Comparison of ENCODE assay signal across 18 mouse cellular contexts in genomic region chr2:93521571-93521970, GRCm38 (mm10). TPM values are rescaled to one million over a fixed set of nuclear protein-coding genes. Genes with fewer than 3 reads are reported as not detected.
A peak's percentile ranks its signal among the peaks of the same experiment; 100 is the strongest.
DNase-seq lines count a peak whose midpoint lies in the region; ATAC-seq lines count a peak whose summit lies in the region.
"Had no signal": no experiment of that assay in that cellular context is flagged by ENCODE, and none has a peak within 500 bp of the region (broad histone marks: within the 10 kb centered on the region; RNA-seq: fewer than 3 reads in every experiment).

No protein-coding gene starts in this region.

- peak; percentile 36; the same call in 1 of the 2 replicates for ATAC-seq in forebrain, embryonic 13.5 days
- ATAC-seq in forebrain, embryonic 11.5 days (replicated peaks; ENCODE audit: low FRiP score) = no peak
- ATAC-seq in hindbrain, embryonic 13.5 days (ENCODE audit: low FRiP score) = peak; percentile 44; the same call in 1 of the 2 replicates
- peak; percentile 76; the same call in 1 of the 2 replicates for ATAC-seq in neural tube, embryonic 15.5 days (ENCODE audit: low FRiP score)

- no peaks in the 10 kb centered on the region for H3K9me3 ChIP-seq in forebrain, embryonic 13.5 days (replicated peaks)
- no peaks in the 10 kb centered on the region for H3K9me3 ChIP-seq in forebrain, embryonic 11.5 days (ENCODE audit: control insufficient read depth, low read length)
- no peaks in the 10 kb centered on the region for H3K9me3 ChIP-seq in hindbrain, embryonic 13.5 days
- H3K9me3 ChIP-seq in hindbrain, embryonic 10.5 days = no peaks in the 10 kb centered on the region
- H3K9me3 ChIP-seq in limb, embryonic 10.5 days (replicated peaks) = no peaks in the 10 kb centered on the region
- no peaks in the 10 kb centered on the region for H3K9me3 ChIP-seq in neural tube, embryonic 15.5 days (replicated peaks)

- H3K27me3 ChIP-seq in forebrain, embryonic 13.5 days = no peaks in the 10 kb centered on the region
- no peaks in the 10 kb centered on the region for H3K27me3 ChIP-seq in forebrain, embryonic 11.5 days (ENCODE audit: control insufficient read depth, insufficient read depth, low read length)
- 0 out of 2 replicates have a peak, but pooled peaks cover 5% of the 10 kb centered on the region for H3K27me3 ChIP-seq in hindbrain, embryonic 13.5 days
- H3K27me3 ChIP-seq in hindbrain, embryonic 10.5 days (ENCODE audit: insufficient read depth, poor library complexity, severe bottlenecking) = peaks cover 10% of the 10 kb centered on the region
- peaks cover 51% of the 10 kb centered on the region for H3K27me3 ChIP-seq in limb, embryonic 10.5 days (ENCODE audit: low read depth, poor library complexity, severe bottlenecking)
- H3K27me3 ChIP-seq in neural tube, embryonic 15.5 days (replicated peaks) = no peaks in the 10 kb centered on the region

- DNase-seq in forebrain, embryonic 11.5 days (ENCODE audit: low spot score) = no peak
- no peak for DNase-seq in hindbrain, embryonic 10.5 days (ENCODE audit: low spot score)
- DNase-seq in limb, embryonic 10.5 days (ENCODE audit: low spot score) = no peak
- no peak for DNase-seq in MN1 (ENCODE audit: low spot score)
- no peak for DNase-seq in gastrocnemius, postnatal 25 days
- DNase-seq: cerebellum, adult 8-10 months; kidney, adult 18-20 months; kidney, postnatal 36 days; thymus, adult 2 months had no signal

- 86% methylated on average over 6 of the region's 6 CpGs for WGBS in forebrain, embryonic 13.5 days
- WGBS in forebrain, embryonic 11.5 days = 81% methylated on average over 6 of the region's 6 CpGs
- WGBS in hindbrain, embryonic 13.5 days = 73% methylated on average over 6 of the region's 6 CpGs
- 84% methylated on average over 6 of the region's 6 CpGs for WGBS in hindbrain, embryonic 10.5 days
- 63% methylated on average over 6 of the region's 6 CpGs for WGBS in limb, embryonic 10.5 days
- 33% methylated on average over 6 of the region's 6 CpGs for WGBS in neural tube, embryonic 15.5 days

- peaks cover 14% of the 10 kb centered on the region for H3K4me1 ChIP-seq in forebrain, embryonic 13.5 days
- H3K4me1 ChIP-seq in forebrain, embryonic 11.5 days (replicated peaks; ENCODE audit: control insufficient read depth, insufficient read depth, low read length) = no peaks in the 10 kb centered on the region
- peaks cover 19% of the 10 kb centered on the region for H3K4me1 ChIP-seq in hindbrain, embryonic 13.5 days (replicated peaks)
- peaks cover 22% of the 10 kb centered on the region for H3K4me1 ChIP-seq in hindbrain, embryonic 10.5 days (replicated peaks)
- peaks cover 44% of the 10 kb centered on the region for H3K4me1 ChIP-seq in limb, embryonic 10.5 days
- H3K4me1 ChIP-seq in neural tube, embryonic 15.5 days = peaks cover 27% of the 10 kb centered on the region

- no peak overlapping the region for H3K9ac ChIP-seq in forebrain, embryonic 13.5 days
- no peak overlapping the region for H3K9ac ChIP-seq in forebrain, embryonic 11.5 days (ENCODE audit: low read length)
- 0 out of 2 replicates have a peak overlapping the region, but pooled peaks have one; percentile 10 for H3K9ac ChIP-seq in hindbrain, embryonic 13.5 days
- no peak overlapping the region for H3K9ac ChIP-seq in neural tube, embryonic 15.5 days (replicated peaks)

- peak overlapping the region; percentile 25; the same call in 1 of the 2 replicates for H3K27ac ChIP-seq in forebrain, embryonic 13.5 days
- no peak overlapping the region for H3K27ac ChIP-seq in forebrain, embryonic 11.5 days (ENCODE audit: low read depth, low read length)
- H3K27ac ChIP-seq in hindbrain, embryonic 13.5 days = peak overlapping the region; percentile 60; the same call in 1 of the 2 replicates
- H3K27ac ChIP-seq in hindbrain, embryonic 10.5 days = no peak overlapping the region
- H3K27ac ChIP-seq in limb, embryonic 10.5 days = 0 out of 2 replicates have a peak overlapping the region, but pooled peaks have one; percentile 61
- peak overlapping the region; percentile 60 for H3K27ac ChIP-seq in neural tube, embryonic 15.5 days (replicated peaks)

- H3K36me3 ChIP-seq in forebrain, embryonic 13.5 days (ENCODE audit: poor library complexity, severe bottlenecking) = no peaks in the 10 kb centered on the region
- no peaks in the 10 kb centered on the region for H3K36me3 ChIP-seq in forebrain, embryonic 11.5 days (ENCODE audit: control insufficient read depth, insufficient read depth, low read length)
- H3K36me3 ChIP-seq in hindbrain, embryonic 13.5 days = no peaks in the 10 kb centered on the region
- no peaks in the 10 kb centered on the region for H3K36me3 ChIP-seq in hindbrain, embryonic 10.5 days
- H3K36me3 ChIP-seq in limb, embryonic 10.5 days = no peaks in the 10 kb centered on the region
- H3K36me3 ChIP-seq in neural tube, embryonic 15.5 days = no peaks in the 10 kb centered on the region

- H3K4me2 ChIP-seq in forebrain, embryonic 13.5 days = no peak overlapping the region
- H3K4me2 ChIP-seq in forebrain, embryonic 11.5 days (ENCODE audit: low read depth, low read length, severe bottlenecking) = no peak overlapping the region
- peak overlapping the region; percentile 6; the same call in 1 of the 2 replicates for H3K4me2 ChIP-seq in hindbrain, embryonic 13.5 days
- peak overlapping the region; percentile 19; the same call in 1 of the 2 replicates for H3K4me2 ChIP-seq in neural tube, embryonic 15.5 days

- H3K4me3 ChIP-seq in forebrain, embryonic 13.5 days = no peak overlapping the region
- no peak overlapping the region for H3K4me3 ChIP-seq in forebrain, embryonic 11.5 days (ENCODE audit: low read depth, low read length)
- no peak overlapping the region for H3K4me3 ChIP-seq in hindbrain, embryonic 13.5 days
- H3K4me3 ChIP-seq in hindbrain, embryonic 10.5 days = no peak overlapping the region
- H3K4me3 ChIP-seq in limb, embryonic 10.5 days = no peak overlapping the region
- no peak overlapping the region for H3K4me3 ChIP-seq in neural tube, embryonic 15.5 days (replicated peaks)

RNA-seq across cellular contexts. Expression of gene Gm10803, which starts 38.8 kb away (rescaled TPM):
- polyA plus RNA-seq in forebrain, embryonic 13.5 days (2015; fragmentation: Nextera tagmentation; extraction: Ambion mirVana) = not detected in 2 replicates
- not detected in 2 replicates for polyA plus RNA-seq in forebrain, embryonic 11.5 days (2014; fragmentation: Nextera tagmentation; extraction: Ambion mirVana)
- not detected in 2 replicates for polyA plus RNA-seq in hindbrain, embryonic 13.5 days (2015; fragmentation: Nextera tagmentation; extraction: Ambion mirVana)
- not detected in 2 replicates for polyA plus RNA-seq in hindbrain, embryonic 10.5 days (2016; fragmentation: Nextera tagmentation; extraction: Ambion mirVana)
- polyA plus RNA-seq in limb, embryonic 10.5 days (2016; fragmentation: Nextera tagmentation; extraction: Ambion mirVana) = not detected in 2 replicates
- not detected in 2 replicates for polyA plus RNA-seq in neural tube, embryonic 15.5 days (2015; fragmentation: Nextera tagmentation; extraction: Ambion mirVana)
- not detected for total RNA-seq in gastrocnemius, postnatal 25 days (2021)
- total RNA-seq: gastrocnemius, postnatal 14 days; layer of hippocampus, postnatal 25 days; monocyte, adult 5-6 weeks had no signal
- polyA plus RNA-seq: heart, postnatal 0 days; limb, embryonic 11.5 days; liver, embryonic 16.5 days; thymus, adult 2 months had no signal

RNA-seq across cellular contexts. Expression of gene Cd82, which starts 58.6 kb away (rescaled TPM):
- polyA plus RNA-seq in forebrain, embryonic 13.5 days (2015; fragmentation: Nextera tagmentation; extraction: Ambion mirVana) = 12.0 and 14.8 TPM in 2 replicates
- 4.5 and 5.2 TPM in 2 replicates for polyA plus RNA-seq in forebrain, embryonic 11.5 days (2014; fragmentation: Nextera tagmentation; extraction: Ambion mirVana)
- 19.8 and 23.7 TPM in 2 replicates for polyA plus RNA-seq in hindbrain, embryonic 13.5 days (2015; fragmentation: Nextera tagmentation; extraction: Ambion mirVana)
- polyA plus RNA-seq in hindbrain, embryonic 10.5 days (2016; fragmentation: Nextera tagmentation; extraction: Ambion mirVana) = 6.2 and 10.3 TPM in 2 replicates
- 4.1 and 7.2 TPM in 2 replicates for polyA plus RNA-seq in limb, embryonic 10.5 days (2016; fragmentation: Nextera tagmentation; extraction: Ambion mirVana)
- polyA plus RNA-seq in neural tube, embryonic 15.5 days (2015; fragmentation: Nextera tagmentation; extraction: Ambion mirVana) = 22.4 and 68.9 TPM in 2 replicates
- total RNA-seq in gastrocnemius, postnatal 25 days (2021) = 10 to 100 TPM in 1 of 2 experiments, 1 to 10 TPM in 1; 9.1 to 12.0 TPM

Comparison
In these comparisons a context has a peak if more than half of its experiments do, and no peak if none do; other contexts are left out.
1. H3K27ac ChIP-seq: peak in forebrain, embryonic 13.5 days (single experiment), hindbrain, embryonic 13.5 days (single experiment), limb, embryonic 10.5 days (single experiment) and neural tube, embryonic 15.5 days (single experiment); none in forebrain, embryonic 11.5 days (single experiment) and hindbrain, embryonic 10.5 days (single experiment).
2. H3K4me2 ChIP-seq: peak in hindbrain, embryonic 13.5 days (single experiment) and neural tube, embryonic 15.5 days (single experiment); none in forebrain, embryonic 13.5 days (single experiment) and forebrain, embryonic 11.5 days (single experiment).